Mouse (Mus musculus) small intestine, adult 2 months (tissue): ENCODE data around the gene Gm17359.

Source experiments
- CTCF ChIP-seq: fragments of 200-500 bp; IDR thresholded peaks from 2 replicates; pipeline ENCODE4 v1.5.1; 2012; ENCODE audit warnings: low read depth, mild to moderate bottlenecking, control low read depth, inconsistent platforms, low read length, moderate library complexity, mixed read lengths; ENCODE audit not compliant: insufficient replicate concordance, insufficient read length; ENCODE audit errors: extremely low read depth
- POLR2A ChIP-seq: fragments of 200-500 bp; IDR thresholded peaks from 2 replicates; pipeline ENCODE4 v1.6.1; 2012; ENCODE audit warnings: low read depth, mild to moderate bottlenecking, control low read depth, inconsistent platforms, low read length, moderate library complexity

- TF ChIP-seq CTCF (no peak), POLR2A (no peak)
Measured at GRCm38 (mm10) chr3:79440976-79441491, 104.6 kb downstream of the Gm17359 start.
